Mouse (Mus musculus) retina, embryonic 14.5 days (tissue): ENCODE measurements around the gene Abcb4.

Experiments
- DNase-seq: peaks from one replicate; pipeline ENCODE4 v3.0.0-alpha.2; 2015; ENCODE audit warnings: low spot score

Abcb4 gene

GRCm38 (mm10) chr5:8911567-8912198, 18.2 kb downstream of the Abcb4 start:
- DNase-seq = no peak

GRCm38 (mm10) chr5:8916400-8916799, 22.9 kb downstream of the Abcb4 start:
- DNase-seq = no peak

- DNase-seq = no peak
These were observed 23.6 kb downstream of the Abcb4 start for GRCm38 (mm10) chr5:8917069-8917468.

GRCm38 (mm10) chr5:8928440-8928839, 34.9 kb downstream of the Abcb4 start:
- no peak for DNase-seq

- DNase-seq = no peak
These were observed 44.4 kb downstream of the Abcb4 start for GRCm38 (mm10) chr5:8937965-8938364.

GRCm38 (mm10) chr5:8941266-8941665, 47.7 kb downstream of the Abcb4 start:
- peak; percentile 58 for DNase-seq

- DNase-seq = no peak
These were observed 50.3 kb downstream of the Abcb4 start for GRCm38 (mm10) chr5:8943836-8944235.

GRCm38 (mm10) chr5:8947423-8948110, 54.0 kb downstream of the Abcb4 start:
- peak; percentile 33 for DNase-seq

- DNase-seq = no peak
These were observed 60.1 kb downstream of the Abcb4 start for GRCm38 (mm10) chr5:8953660-8954059.

- DNase-seq = no peak
These were observed 62.0 kb downstream of the Abcb4 start for GRCm38 (mm10) chr5:8955544-8955943.

- no peak for DNase-seq
These were observed 67.0 kb downstream of the Abcb4 start for GRCm38 (mm10) chr5:8960534-8960933.

GRCm38 (mm10) chr5:8964487-8964886, 71.0 kb downstream of the Abcb4 start:
- DNase-seq = no peak

GRCm38 (mm10) chr5:8970694-8971093, 77.2 kb downstream of the Abcb4 start:
- no peak for DNase-seq

- DNase-seq = no peak
These were observed 78.8 kb downstream of the Abcb4 start for GRCm38 (mm10) chr5:8972355-8972754.

GRCm38 (mm10) chr5:8974721-8975120, 81.2 kb downstream of the Abcb4 start:
- no peak for DNase-seq

- DNase-seq = no peak
These were observed 92.0 kb downstream of the Abcb4 start for GRCm38 (mm10) chr5:8985470-8985869.

GRCm38 (mm10) chr5:8987925-8988324, 94.4 kb downstream of the Abcb4 start:
- DNase-seq = no peak

- DNase-seq = no peak
These were observed 97.0 kb downstream of the Abcb4 start for GRCm38 (mm10) chr5:8990526-8990925.

GRCm38 (mm10) chr5:8991626-8992025, 98.1 kb downstream of the Abcb4 start:
- DNase-seq = no peak

- DNase-seq = peak; percentile 57
These were observed 102.6 kb downstream of the Abcb4 start for GRCm38 (mm10) chr5:8995966-8996685.

GRCm38 (mm10) chr5:8996686-8997512, 103.4 kb downstream of the Abcb4 start, which contains the start of gene Crot:
Gene Crot, minus strand, starts transcription at chr5:8997324.
- peak; percentile 96 for DNase-seq

- no peak for DNase-seq
These were observed 104.0 kb downstream of the Abcb4 start for GRCm38 (mm10) chr5:8997513-8997895.
